Mouse (Mus musculus) liver, embryonic 14 days (tissue): ENCODE data around the gene Gyg. TPM values are rescaled to one million over a fixed set of nuclear protein-coding genes. Genes with fewer than 3 reads are reported as not detected.

Experiments used
- polyA plus RNA-seq: library from polyadenylated mRNA; depleted of rRNA; stranded (reverse); fragments of >200 nt; gene quantifications from 2 replicates; pipeline ENCODE4 v1.2.3, GENCODE M21; 2012; rRNA removed

Gene Gyg
- polyA plus RNA-seq, result 11.0 and 13.0 TPM in 2 replicates

DNA sequence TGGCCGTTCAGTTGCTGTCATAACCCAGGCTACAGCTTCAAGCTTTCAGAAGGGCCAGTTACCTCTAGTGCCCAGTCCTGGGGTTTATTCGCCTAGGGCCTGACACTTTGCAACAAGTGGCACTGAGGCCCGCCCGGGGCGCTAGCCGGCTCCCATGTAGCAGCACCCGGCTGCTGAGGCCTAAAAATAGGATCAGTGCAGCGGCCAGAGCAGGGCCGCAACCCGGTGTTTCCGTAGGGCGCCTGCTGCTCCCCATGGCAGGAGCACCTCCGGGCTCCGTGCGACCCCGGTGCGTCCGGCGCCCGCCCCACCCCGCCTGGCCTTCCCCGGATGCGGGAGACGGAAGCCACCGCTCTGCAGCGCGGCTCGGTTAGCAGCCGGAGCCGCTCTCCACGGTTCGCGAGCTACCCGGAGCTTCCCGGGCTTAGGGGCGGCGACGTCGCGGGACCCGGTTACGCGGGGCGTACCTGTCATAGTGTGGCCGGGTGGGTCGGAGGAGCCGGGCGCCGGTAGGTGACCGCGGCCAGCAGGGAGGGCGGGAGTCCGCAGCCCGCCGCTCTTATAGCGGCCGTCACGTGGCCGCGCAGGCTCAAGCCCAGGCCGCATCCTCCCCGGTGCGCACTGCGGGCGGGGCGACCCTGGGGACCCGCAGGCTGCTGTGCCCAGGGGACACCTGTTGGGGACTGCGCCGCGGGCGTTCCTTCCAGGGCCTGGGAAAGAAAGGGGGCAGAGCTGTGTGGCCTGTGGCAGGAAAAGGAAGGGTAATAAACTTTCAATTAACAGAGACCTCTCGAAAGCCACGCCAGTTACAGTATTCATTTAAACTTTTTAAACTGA is at the start of gene Gyg:
TSS of gene Gyg (minus strand) at position 787 of the 837 bp plus-strand sequence.

Other genes with a start within 250 kb of the Gyg start
- gene Cp, start 198.3 kb downstream of the Gyg start, polyA plus RNA-seq, result 8.2 and 8.4 TPM in 2 replicates
- 5.5 and 7.2 TPM in 2 replicates for gene Hps3, start 120.0 kb downstream of the Gyg start, polyA plus RNA-seq
- gene Hltf, start 97.5 kb downstream of the Gyg start, polyA plus RNA-seq, result 5.2 and 5.9 TPM in 2 replicates
- 2.4 and 2.5 TPM in 2 replicates for gene Cpa3, start 86.9 kb upstream of the Gyg start, polyA plus RNA-seq
- not detected in 2 replicates for gene Cpb1, start 120.4 kb upstream of the Gyg start, polyA plus RNA-seq
- gene Agtr1b, start 211.9 kb upstream of the Gyg start, polyA plus RNA-seq, result 0.02 TPM in 1 of 2 replicates, not detected in the other